In genomic region chr1:39564603-39565002, GRCm38 (mm10) we compare ENCODE assay signal across 22 mouse cellular contexts. TPM values are rescaled to one million over a fixed set of nuclear protein-coding genes. Genes with fewer than 3 reads are reported as not detected.
DNase-seq lines count a peak whose midpoint lies in the region; ATAC-seq and TF ChIP-seq lines count a peak whose summit lies in the region.
"Had no signal": no experiment of that assay in that cellular context is flagged by ENCODE, and none has a peak within 500 bp of the region (broad histone marks: within the 10 kb centered on the region; RNA-seq: fewer than 3 reads in every experiment).

No protein-coding gene starts in this region.

- no peak overlapping the region for H3K4me3 ChIP-seq in hindbrain, embryonic 10.5 days
- H3K4me3 ChIP-seq in hindbrain, postnatal 0 days (ENCODE audit: low read length), result no peak overlapping the region
- H3K4me3 ChIP-seq in neural tube, embryonic 15.5 days (replicated peaks), result no peak overlapping the region
- H3K4me3 ChIP-seq in neural tube, embryonic 12.5 days, result no peak overlapping the region
- H3K4me3 ChIP-seq in liver, embryonic 11.5 days (ENCODE audit: low read depth, low read length), result no peak overlapping the region
- H3K4me3 ChIP-seq: embryonic facial prominence, embryonic 10.5 days; forebrain, embryonic 13.5 days; gastrocnemius, adult 2 months; heart, embryonic 15.5 days had no signal

- peaks cover 45% of the 10 kb centered on the region for H3K36me3 ChIP-seq in hindbrain, embryonic 10.5 days
- H3K36me3 ChIP-seq in hindbrain, postnatal 0 days (ENCODE audit: insufficient read depth, low read length), result peaks cover 7% of the 10 kb centered on the region; the same call in 1 of the 2 replicates
- H3K36me3 ChIP-seq in neural tube, embryonic 15.5 days, result peaks cover 20% of the 10 kb centered on the region
- H3K36me3 ChIP-seq in neural tube, embryonic 12.5 days, result peaks cover 11% of the 10 kb centered on the region; the same call in 1 of the 2 replicates
- H3K36me3 ChIP-seq in liver, embryonic 11.5 days (ENCODE audit: control insufficient read depth, insufficient read depth, low read length), result peaks cover 6% of the 10 kb centered on the region; the same call in 1 of the 2 replicates

- H3K27ac ChIP-seq in hindbrain, embryonic 10.5 days, result no peak overlapping the region
- H3K27ac ChIP-seq in hindbrain, postnatal 0 days, result no peak overlapping the region
- H3K27ac ChIP-seq in neural tube, embryonic 15.5 days (replicated peaks), result no peak overlapping the region
- H3K27ac ChIP-seq in neural tube, embryonic 12.5 days, result no peak overlapping the region
- H3K27ac ChIP-seq in liver, embryonic 11.5 days (ENCODE audit: low read depth, low read length), result no peak overlapping the region
- H3K27ac ChIP-seq: embryonic facial prominence, embryonic 10.5 days; forebrain, embryonic 13.5 days; gastrocnemius, adult 2 months; heart, embryonic 15.5 days had no signal

- no peak overlapping the region for H3K4me2 ChIP-seq in hindbrain, postnatal 0 days (ENCODE audit: low read depth, low read length)
- no peak overlapping the region for H3K4me2 ChIP-seq in neural tube, embryonic 15.5 days
- no peak overlapping the region for H3K4me2 ChIP-seq in neural tube, embryonic 12.5 days (replicated peaks)
- H3K4me2 ChIP-seq in liver, embryonic 11.5 days, result no peak overlapping the region
- H3K4me2 ChIP-seq: forebrain, embryonic 13.5 days; heart, embryonic 11.5 days; heart, embryonic 15.5 days had no signal

- DNase-seq in hindbrain, embryonic 10.5 days (ENCODE audit: low spot score), result peak; percentile 8
- no peak for DNase-seq in hindbrain, postnatal 0 days (ENCODE audit: low spot score)
- DNase-seq in neural tube, embryonic 10.5 days (ENCODE audit: extremely low spot score, low spot score), result peak; percentile 22
- peak; percentile 31 for DNase-seq in embryo, embryonic 11 days
- DNase-seq in liver, embryonic 11.5 days (ENCODE audit: low spot score), result no peak
- DNase-seq: adrenal gland, adult 2 months; adrenal gland, postnatal 25 days; cerebellum, adult 18-20 months; cerebellum, postnatal 10 days; gastrocnemius, adult 2 months; gastrocnemius, postnatal 25 days; heart, adult 18-20 months; heart, postnatal 14 days; kidney, adult 8-10 months had no signal

- TF ChIP-seq CTCF in hindbrain, postnatal 0 days (IDR thresholded peaks at IDR 0.05; ENCODE audit: low read depth), result no peak

- H3K9me3 ChIP-seq in hindbrain, embryonic 10.5 days, result no peaks in the 10 kb centered on the region
- H3K9me3 ChIP-seq in hindbrain, postnatal 0 days (ENCODE audit: low read length), result no peaks in the 10 kb centered on the region
- H3K9me3 ChIP-seq in neural tube, embryonic 15.5 days (replicated peaks), result no peaks in the 10 kb centered on the region
- H3K9me3 ChIP-seq in neural tube, embryonic 12.5 days, result no peaks in the 10 kb centered on the region
- H3K9me3 ChIP-seq in liver, embryonic 11.5 days (ENCODE audit: control insufficient read depth, low read length), result no peaks in the 10 kb centered on the region
- H3K9me3 ChIP-seq: embryonic facial prominence, embryonic 10.5 days; forebrain, embryonic 13.5 days; heart, embryonic 15.5 days had no signal

- no peaks in the 10 kb centered on the region for H3K27me3 ChIP-seq in hindbrain, embryonic 10.5 days (ENCODE audit: insufficient read depth, poor library complexity, severe bottlenecking)
- no peaks in the 10 kb centered on the region for H3K27me3 ChIP-seq in hindbrain, postnatal 0 days (ENCODE audit: insufficient read depth, low read length)
- no peaks in the 10 kb centered on the region for H3K27me3 ChIP-seq in neural tube, embryonic 15.5 days (replicated peaks)
- no peaks in the 10 kb centered on the region for H3K27me3 ChIP-seq in neural tube, embryonic 12.5 days (replicated peaks)
- H3K27me3 ChIP-seq in liver, embryonic 11.5 days (replicated peaks; ENCODE audit: control insufficient read depth, insufficient read depth, low read length), result no peaks in the 10 kb centered on the region
- H3K27me3 ChIP-seq: CH12.LX; forebrain, embryonic 13.5 days; heart, embryonic 15.5 days had no signal

- ATAC-seq in hindbrain, postnatal 0 days, result no peak
- no peak for ATAC-seq in neural tube, embryonic 15.5 days (ENCODE audit: low FRiP score)
- peak; percentile 80 for ATAC-seq in neural tube, embryonic 12.5 days (ENCODE audit: low FRiP score, low read depth)
- no peak for ATAC-seq in liver, embryonic 11.5 days (replicated peaks; ENCODE audit: low FRiP score)
- ATAC-seq: forebrain, embryonic 13.5 days; intestine, embryonic 16.5 days had no signal

- H3K9ac ChIP-seq in hindbrain, postnatal 0 days (replicated peaks; ENCODE audit: low read length), result no peak overlapping the region
- no peak overlapping the region for H3K9ac ChIP-seq in neural tube, embryonic 15.5 days (replicated peaks)
- no peak overlapping the region for H3K9ac ChIP-seq in neural tube, embryonic 12.5 days
- H3K9ac ChIP-seq in liver, embryonic 11.5 days (ENCODE audit: low read depth, low read length), result no peak overlapping the region
- H3K9ac ChIP-seq: forebrain, embryonic 13.5 days; heart, embryonic 15.5 days had no signal

- H3K4me1 ChIP-seq in hindbrain, embryonic 10.5 days (replicated peaks), result peaks cover 4% of the 10 kb centered on the region; the same call in 1 of the 2 replicates
- H3K4me1 ChIP-seq in hindbrain, postnatal 0 days (ENCODE audit: insufficient read depth, low read length), result no peaks in the 10 kb centered on the region
- H3K4me1 ChIP-seq in neural tube, embryonic 15.5 days, result 0 out of 2 replicates have a peak, but pooled peaks cover 3% of the 10 kb centered on the region
- peaks cover 6% of the 10 kb centered on the region for H3K4me1 ChIP-seq in neural tube, embryonic 12.5 days
- no peaks in the 10 kb centered on the region for H3K4me1 ChIP-seq in liver, embryonic 11.5 days (replicated peaks; ENCODE audit: control insufficient read depth, insufficient read depth, low read length)
- H3K4me1 ChIP-seq: embryonic facial prominence, embryonic 10.5 days; heart, embryonic 15.5 days had no signal

- 61% methylated on average over 3 of the region's 3 CpGs for WGBS in hindbrain, embryonic 10.5 days
- 39% methylated on average over 3 of the region's 3 CpGs for WGBS in hindbrain, postnatal 0 days
- 16% methylated on average over 3 of the region's 3 CpGs for WGBS in neural tube, embryonic 15.5 days
- 31% methylated on average over 3 of the region's 3 CpGs for WGBS in neural tube, embryonic 12.5 days
- WGBS in liver, embryonic 11.5 days, result 65% methylated on average over 3 of the region's 3 CpGs

RNA-seq across cellular contexts. Expression of gene Rnf149, which starts 12.6 kb away (rescaled TPM):
- polyA plus RNA-seq in hindbrain, embryonic 10.5 days (2016; fragmentation: Nextera tagmentation; extraction: Ambion mirVana), result 21.0 and 27.0 TPM in 2 replicates
- total RNA-seq in hindbrain, postnatal 0 days (2014; rRNA removed), result 13.0 and 14.5 TPM in 2 replicates
- 22.3 and 24.4 TPM in 2 replicates for polyA plus RNA-seq in hindbrain, postnatal 0 days (2015; fragmentation: Nextera tagmentation; extraction: Ambion mirVana)
- 26.1 and 26.5 TPM in 2 replicates for polyA plus RNA-seq in neural tube, embryonic 15.5 days (2015; fragmentation: Nextera tagmentation; extraction: Ambion mirVana)
- 36.3 and 37.3 TPM in 2 replicates for polyA plus RNA-seq in neural tube, embryonic 12.5 days (2016; fragmentation: Nextera tagmentation; extraction: Ambion mirVana)
- 27.5 and 29.6 TPM in 2 replicates for polyA plus RNA-seq in liver, embryonic 11.5 days (2014; fragmentation: Nextera tagmentation; extraction: Ambion mirVana)

RNA-seq across cellular contexts. Expression of gene Cnot11, which starts 29.8 kb away (rescaled TPM):
- 26.2 and 26.9 TPM in 2 replicates for polyA plus RNA-seq in hindbrain, embryonic 10.5 days (2016; fragmentation: Nextera tagmentation; extraction: Ambion mirVana)
- total RNA-seq in hindbrain, postnatal 0 days (2014; rRNA removed), result 26.4 and 31.7 TPM in 2 replicates
- 12.3 and 12.7 TPM in 2 replicates for polyA plus RNA-seq in hindbrain, postnatal 0 days (2015; fragmentation: Nextera tagmentation; extraction: Ambion mirVana)
- 15.2 and 16.7 TPM in 2 replicates for polyA plus RNA-seq in neural tube, embryonic 15.5 days (2015; fragmentation: Nextera tagmentation; extraction: Ambion mirVana)
- polyA plus RNA-seq in neural tube, embryonic 12.5 days (2016; fragmentation: Nextera tagmentation; extraction: Ambion mirVana), result 28.5 and 29.6 TPM in 2 replicates
- polyA plus RNA-seq in liver, embryonic 11.5 days (2014; fragmentation: Nextera tagmentation; extraction: Ambion mirVana), result 24.3 and 26.3 TPM in 2 replicates

Comparison
In these comparisons a context has a peak if more than half of its experiments do, and no peak if none do; other contexts are left out.
1. DNase-seq: peak in hindbrain, embryonic 10.5 days (single experiment), neural tube, embryonic 10.5 days (single experiment) and embryo, embryonic 11 days (single experiment); none in hindbrain, postnatal 0 days (single experiment) and liver, embryonic 11.5 days (single experiment).